Mouse (Mus musculus): ENCODE data around the gene Abhd6.

DNA sequence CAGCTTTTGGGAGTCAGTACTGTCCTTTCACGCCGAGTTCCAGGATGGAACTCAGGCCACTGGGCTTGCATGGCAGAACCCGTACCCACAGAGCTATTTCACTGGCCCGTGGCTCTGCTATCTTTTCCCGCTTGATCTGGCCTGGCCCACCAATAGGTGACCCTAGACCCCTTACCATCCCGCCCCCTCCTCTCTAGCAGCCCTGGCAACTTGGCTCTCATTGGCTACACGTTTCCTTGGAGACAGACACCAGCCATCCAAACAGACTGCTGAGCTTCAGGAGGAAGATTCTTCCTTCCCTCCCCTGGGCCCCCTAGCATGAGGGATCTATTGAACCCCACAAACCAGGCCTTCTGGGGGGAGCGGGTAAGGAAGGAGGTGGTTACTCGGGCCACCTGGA lies 45.7 kb upstream of the Abhd6 start, which contains the start of gene Gm45521:
- no peak for TF ChIP-seq CTCF (conservative IDR thresholded peaks at IDR 0.05; ENCODE audit: low read length)
- no peak for TF ChIP-seq NANOG (IDR thresholded peaks at IDR 0.05; ENCODE audit: borderline replicate concordance, low read length)
- no peak for TF ChIP-seq POU5F1 (IDR thresholded peaks at IDR 0.05; ENCODE audit: borderline replicate concordance, low read length)
